Mouse (Mus musculus): ENCODE results near the gene AA467197. TPM values are rescaled to one million over a fixed set of nuclear protein-coding genes. Genes with fewer than 3 reads are reported as not detected.

AA467197 gene
- polyA plus RNA-seq (2015; fragmentation: Nextera tagmentation; extraction: Ambion mirVana) = 0.60 TPM in 1 of 2 replicates, not detected in the other

DNA sequence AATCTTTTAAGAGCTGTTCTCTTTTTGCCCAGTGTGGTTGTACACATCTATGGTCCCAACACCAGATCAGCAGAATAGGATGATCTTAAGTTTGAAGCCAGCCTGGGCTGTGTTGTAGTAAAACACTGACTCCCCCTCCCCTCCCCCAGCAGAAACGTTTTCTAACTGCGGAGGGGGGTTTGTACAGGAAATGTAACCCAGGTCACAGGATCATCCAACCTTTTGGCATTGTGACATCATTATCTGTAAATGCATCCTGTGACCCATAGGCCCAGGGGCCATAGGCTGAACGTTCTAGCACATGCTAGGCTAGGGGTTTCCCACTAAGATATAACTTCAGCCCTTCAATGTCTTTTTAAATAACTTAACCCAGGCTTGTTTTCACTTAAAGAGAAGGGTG is at the start of gene AA467197:
Gene AA467197, plus strand, starts transcription at position 301 of the 400 bp plus-strand sequence.
- 78% methylated on average over 3 of the region's 3 CpGs for WGBS
- H3K4me2 ChIP-seq = peak within 1 kb of the TSS; percentile 76
- H3K4me1 ChIP-seq = peaks cover 15% of the 10 kb centered on the region
- no peak within 1 kb of the TSS for H3K27ac ChIP-seq
- H3K27me3 ChIP-seq = peaks cover 13% of the 10 kb centered on the region; the same call in 1 of the 2 replicates
- peaks cover 20% of the 10 kb centered on the region for H3K36me3 ChIP-seq (ENCODE audit: poor library complexity, severe bottlenecking)
- peak within 1 kb of the TSS; percentile 56; the same call in 1 of the 2 replicates for H3K9ac ChIP-seq
- no peak for ATAC-seq
- H3K4me3 ChIP-seq = peak within 1 kb of the TSS; percentile 44
- no peaks in the 10 kb centered on the region for H3K9me3 ChIP-seq (replicated peaks)

GRCm38 (mm10) chr2:122587861-122588519 is 48.8 kb upstream of the AA467197 start:
- H3K9ac ChIP-seq = no peak overlapping the region
- ATAC-seq = no peak
- H3K4me1 ChIP-seq = no peaks in the 10 kb centered on the region
- no peaks in the 10 kb centered on the region for H3K36me3 ChIP-seq (ENCODE audit: poor library complexity, severe bottlenecking)
- no peak overlapping the region for H3K4me2 ChIP-seq
- H3K4me3 ChIP-seq = no peak overlapping the region
- no peak overlapping the region for H3K27ac ChIP-seq
- no peaks in the 10 kb centered on the region for H3K27me3 ChIP-seq
- no peaks in the 10 kb centered on the region for H3K9me3 ChIP-seq (replicated peaks)
- 76% methylated on average over 8 of the region's 8 CpGs for WGBS

DNA sequence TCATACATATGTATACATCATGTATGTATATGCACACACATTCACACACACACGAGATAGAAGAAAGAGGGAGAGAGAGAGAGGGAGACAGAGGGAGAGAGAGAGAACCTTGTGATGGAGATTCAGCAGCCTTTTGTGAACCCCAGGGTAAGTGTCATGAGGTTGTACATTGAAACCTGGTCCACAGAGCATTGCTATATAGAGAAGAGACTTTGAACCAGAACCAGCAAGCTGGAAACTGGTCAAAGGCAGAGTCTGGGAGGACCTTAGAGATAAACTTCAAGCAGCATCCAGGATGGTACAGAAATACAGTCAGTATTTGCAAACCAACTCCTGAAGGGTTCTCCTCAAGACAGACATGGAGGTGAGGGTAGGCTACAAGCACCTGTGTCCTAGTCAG is 46.4 kb upstream of the AA467197 start:
- 85% methylated on average over 1 of the region's 1 CpGs for WGBS
- ATAC-seq = no peak

GRCm38 (mm10) chr2:122591213-122591612 is 45.6 kb upstream of the AA467197 start:
- no peak for ATAC-seq
- WGBS = 78% methylated on average over 2 of the region's 2 CpGs
- Histone ChIP-seq H3K4me2 (no peak overlapping the region), H3K27me3 (no peaks in the 10 kb centered on the region), H3K36me3 (ENCODE audit: poor library complexity, severe bottlenecking) (no peaks in the 10 kb centered on the region), H3K4me1 (no peaks in the 10 kb centered on the region), H3K4me3 (no peak overlapping the region), H3K27ac (no peak overlapping the region), H3K9ac (no peak overlapping the region), H3K9me3 (replicated peaks) (no peaks in the 10 kb centered on the region)

More for the DNA sequence above, 46.4 kb upstream of the AA467197 start:
- Histone ChIP-seq H3K27ac (no peak overlapping the region), H3K9me3 (replicated peaks) (no peaks in the 10 kb centered on the region), H3K4me3 (no peak overlapping the region), H3K9ac (no peak overlapping the region), H3K27me3 (no peaks in the 10 kb centered on the region), H3K4me1 (no peaks in the 10 kb centered on the region), H3K4me2 (no peak overlapping the region), H3K36me3 (ENCODE audit: poor library complexity, severe bottlenecking) (no peaks in the 10 kb centered on the region)

- Histone ChIP-seq H3K9me3 (replicated peaks) (no peaks in the 10 kb centered on the region), H3K4me3 (no peak overlapping the region), H3K4me2 (no peak overlapping the region), H3K36me3 (ENCODE audit: poor library complexity, severe bottlenecking) (no peaks in the 10 kb centered on the region), H3K27me3 (no peaks in the 10 kb centered on the region), H3K27ac (no peak overlapping the region), H3K4me1 (no peaks in the 10 kb centered on the region), H3K9ac (no peak overlapping the region)
- no peak for ATAC-seq
- 94% methylated on average over 16 of the region's 16 CpGs for WGBS
Measured at GRCm38 (mm10) chr2:122595461-122595860, 41.3 kb upstream of the AA467197 start.

- H3K9me3 ChIP-seq (replicated peaks) = no peaks in the 10 kb centered on the region
- no peaks in the 10 kb centered on the region for H3K27me3 ChIP-seq
- no peak overlapping the region for H3K4me2 ChIP-seq
- no peaks in the 10 kb centered on the region for H3K36me3 ChIP-seq (ENCODE audit: poor library complexity, severe bottlenecking)
- no peak overlapping the region for H3K27ac ChIP-seq
- no peak overlapping the region for H3K9ac ChIP-seq
- ATAC-seq = no peak
- H3K4me1 ChIP-seq = no peaks in the 10 kb centered on the region
- no peak overlapping the region for H3K4me3 ChIP-seq
- WGBS = 95% methylated on average over 2 of the region's 2 CpGs
Measured at GRCm38 (mm10) chr2:122599736-122600135, 37.0 kb upstream of the AA467197 start.

GRCm38 (mm10) chr2:122601354-122601753 is 35.4 kb upstream of the AA467197 start:
- no peak overlapping the region for H3K9ac ChIP-seq
- H3K36me3 ChIP-seq (ENCODE audit: poor library complexity, severe bottlenecking) = no peaks in the 10 kb centered on the region
- ATAC-seq = no peak
- H3K4me3 ChIP-seq = no peak overlapping the region
- no peak overlapping the region for H3K4me2 ChIP-seq
- no peaks in the 10 kb centered on the region for H3K9me3 ChIP-seq (replicated peaks)
- no peaks in the 10 kb centered on the region for H3K27me3 ChIP-seq
- H3K4me1 ChIP-seq = no peaks in the 10 kb centered on the region
- H3K27ac ChIP-seq = no peak overlapping the region
- WGBS = 86% methylated on average over 2 of the region's 2 CpGs

GRCm38 (mm10) chr2:122605829-122606228 is 31.0 kb upstream of the AA467197 start:
- Histone ChIP-seq H3K4me2 (no peak overlapping the region), H3K4me3 (no peak overlapping the region), H3K4me1 (peaks cover 3% of the 10 kb centered on the region; the same call in 1 of the 2 replicates), H3K27ac (no peak overlapping the region), H3K36me3 (ENCODE audit: poor library complexity, severe bottlenecking) (no peaks in the 10 kb centered on the region), H3K27me3 (0 out of 2 replicates have a peak, but pooled peaks cover 4% of the 10 kb centered on the region), H3K9ac (no peak overlapping the region), H3K9me3 (replicated peaks) (no peaks in the 10 kb centered on the region)
- WGBS = 83% methylated on average over 5 of the region's 5 CpGs
- ATAC-seq = no peak

DNA sequence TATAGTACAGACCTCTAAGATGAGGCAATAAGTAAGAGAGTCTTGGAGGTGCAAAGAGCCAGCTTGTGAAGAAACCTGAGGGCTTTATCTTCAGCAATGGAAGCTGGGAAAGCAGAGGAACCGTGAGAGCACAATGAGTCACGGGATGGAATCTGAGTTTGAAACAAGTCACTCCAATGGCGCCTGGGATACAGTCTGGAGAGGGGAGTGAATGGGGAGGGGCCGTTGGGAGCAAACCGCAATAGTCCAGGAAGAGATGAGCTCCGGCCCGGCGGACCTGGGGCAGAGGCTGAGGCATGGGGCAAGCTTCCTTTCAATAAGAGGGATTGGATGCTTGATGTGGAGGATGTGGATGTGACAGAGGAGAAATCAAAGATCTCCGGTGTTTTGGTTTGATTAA is 28.0 kb upstream of the AA467197 start:
- H3K36me3 ChIP-seq (ENCODE audit: poor library complexity, severe bottlenecking) = no peaks in the 10 kb centered on the region
- H3K9me3 ChIP-seq (replicated peaks) = no peaks in the 10 kb centered on the region
- peaks cover 3% of the 10 kb centered on the region; the same call in 1 of the 2 replicates for H3K4me1 ChIP-seq
- 78% methylated on average over 9 of the region's 9 CpGs for WGBS
- H3K27me3 ChIP-seq = 0 out of 2 replicates have a peak, but pooled peaks cover 4% of the 10 kb centered on the region
- H3K27ac ChIP-seq = no peak overlapping the region
- H3K4me2 ChIP-seq = no peak overlapping the region
- H3K4me3 ChIP-seq = no peak overlapping the region
- no peak overlapping the region for H3K9ac ChIP-seq
- ATAC-seq = no peak

GRCm38 (mm10) chr2:122610746-122611653 is 25.8 kb upstream of the AA467197 start, which contains the start of gene Gatm:
Gene Gatm, minus strand, starts transcription at chr2:122611303.
- Histone ChIP-seq H3K4me1 (peaks cover 3% of the 10 kb centered on the region; the same call in 1 of the 2 replicates), H3K27ac (no peak within 1 kb of the TSS)
- under 1% methylated on average over 44 of the region's 48 CpGs for WGBS

GRCm38 (mm10) chr2:122611654-122611973 is 25.2 kb upstream of the AA467197 start:
- Histone ChIP-seq H3K27me3 (0 out of 2 replicates have a peak, but pooled peaks cover 4% of the 10 kb centered on the region), H3K27ac (no peak overlapping the region), H3K4me1 (peaks cover 3% of the 10 kb centered on the region; the same call in 1 of the 2 replicates), H3K36me3 (ENCODE audit: poor library complexity, severe bottlenecking) (no peaks in the 10 kb centered on the region), H3K4me2 (peak overlapping the region; percentile 72), H3K9me3 (replicated peaks) (no peaks in the 10 kb centered on the region), H3K4me3 (peak overlapping the region; percentile 49), H3K9ac (peak overlapping the region; percentile 69; the same call in 1 of the 2 replicates)
- 86% methylated on average over 4 of the region's 4 CpGs for WGBS
- ATAC-seq = no peak

More at GRCm38 (mm10) chr2:122610746-122611653, 25.8 kb upstream of the AA467197 start, which contains the start of gene Gatm:
- Histone ChIP-seq H3K9ac (peak within 1 kb of the TSS; percentile 69), H3K36me3 (ENCODE audit: poor library complexity, severe bottlenecking) (no peaks in the 10 kb centered on the region), H3K9me3 (replicated peaks) (no peaks in the 10 kb centered on the region), H3K27me3 (0 out of 2 replicates have a peak, but pooled peaks cover 4% of the 10 kb centered on the region), H3K4me3 (peak within 1 kb of the TSS; percentile 49), H3K4me2 (peak within 1 kb of the TSS; percentile 72)
- peak; percentile 98 for ATAC-seq

DNA sequence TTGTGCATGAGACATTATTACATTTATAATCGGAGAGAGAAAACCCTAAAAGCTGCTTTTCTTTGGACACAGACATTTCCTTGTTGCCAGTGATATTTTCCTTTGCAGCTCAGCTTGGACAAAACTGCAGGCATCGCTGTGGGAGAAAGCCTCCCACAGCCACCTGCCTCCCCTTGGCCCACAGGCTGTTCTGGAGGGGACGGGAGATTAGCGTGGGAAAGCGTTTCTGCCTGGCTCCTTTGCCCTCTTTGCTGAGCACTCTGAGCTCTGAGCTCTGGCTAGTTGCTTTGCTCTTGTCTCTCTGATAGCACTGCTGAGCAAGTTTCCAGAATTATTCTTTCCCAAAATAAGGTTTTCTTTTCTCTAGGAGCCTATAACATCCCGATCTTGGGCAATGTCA is 20.5 kb upstream of the AA467197 start:
- 72% methylated on average over 6 of the region's 6 CpGs for WGBS
- no peak for ATAC-seq
- no peaks in the 10 kb centered on the region for H3K9me3 ChIP-seq (replicated peaks)

More for the DNA sequence above, 20.5 kb upstream of the AA467197 start:
- H3K27ac ChIP-seq = no peak overlapping the region
- no peak overlapping the region for H3K9ac ChIP-seq
- H3K4me2 ChIP-seq = no peak overlapping the region
- H3K4me1 ChIP-seq = no peaks in the 10 kb centered on the region
- no peaks in the 10 kb centered on the region for H3K27me3 ChIP-seq
- no peak overlapping the region for H3K4me3 ChIP-seq
- no peaks in the 10 kb centered on the region for H3K36me3 ChIP-seq (ENCODE audit: poor library complexity, severe bottlenecking)
